Mouse (Mus musculus): Measurements from ENCODE around the gene Nmnat3.

DNA sequence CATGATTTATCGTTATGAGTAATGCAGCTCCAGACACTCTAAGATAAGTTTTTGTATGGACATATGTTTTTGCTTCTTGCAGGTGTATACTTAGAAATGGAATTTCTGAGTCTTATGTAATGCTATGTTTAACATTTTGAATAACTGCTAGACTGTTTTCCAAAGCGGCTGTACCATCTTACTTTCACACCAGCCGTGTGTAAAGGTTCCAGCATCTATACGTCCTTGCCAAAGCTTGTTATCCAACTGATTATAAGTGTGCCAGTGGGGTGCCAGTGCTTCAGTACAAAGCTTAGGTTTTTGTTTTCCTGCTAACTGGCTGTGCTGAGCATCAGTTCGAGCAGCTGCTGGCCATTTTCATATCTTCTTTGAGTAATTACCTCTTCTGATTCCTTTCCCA, 22.3 kb upstream of the Nmnat3 start:
- no peak for TF ChIP-seq CTCF (IDR thresholded peaks at IDR 0.05; ENCODE audit: low read depth, low read length)
- TF ChIP-seq POLR2A (IDR thresholded peaks at IDR 0.05; ENCODE audit: extremely low read depth, insufficient read depth, low read length) = no peak

Data from liver, adult 2 months (tissue).